Mouse (Mus musculus) cerebellum, adult 2 months (tissue): Measurements from ENCODE around the gene Colgalt2.

Source experiments
- CTCF ChIP-seq: fragments of 200-500 bp; IDR thresholded peaks from 2 replicates; pipeline ENCODE4 v1.5.1; 2011; ENCODE audit warnings: low read depth, mild to moderate bottlenecking, control low read depth, low read length, moderate library complexity, borderline replicate concordance; ENCODE audit not compliant: insufficient read depth
- POLR2A ChIP-seq: fragments of 200-500 bp; IDR thresholded peaks from 2 replicates; pipeline ENCODE4 v1.6.1; 2011; ENCODE audit warnings: low read length, control low read depth, borderline replicate concordance; ENCODE audit not compliant: insufficient read depth

GRCm38 (mm10) chr1:152427912-152428581 lies 28.4 kb downstream of the Colgalt2 start:
- no peak for TF ChIP-seq CTCF
- no peak for TF ChIP-seq POLR2A
